Mouse (Mus musculus) thymus, postnatal 14 days (tissue): ENCODE measurements around the gene Lce1d.
A peak's percentile ranks its signal among the peaks of the same experiment; 100 is the strongest.

ENCODE experiments used
- DNase-seq: peaks from one replicate; pipeline ENCODE4 v3.0.0; 2021

Lce1d gene

GRCm38 (mm10) chr3:92687110-92687509 is at the start of gene Lce1d:
TSS of gene Lce1d (minus strand) at chr3:92687210.
- DNase-seq, result no peak

- no peak for DNase-seq
These were observed 35.6 kb upstream of the Lce1d start for GRCm38 (mm10) chr3:92722631-92723030.

GRCm38 (mm10) chr3:92720250-92720649 is 33.2 kb upstream of the Lce1d start, which contains the start of gene Lce1f:
TSS of gene Lce1f (minus strand) at chr3:92720350.
- no peak for DNase-seq

- DNase-seq, result no peak
These were observed 28.1 kb upstream of the Lce1d start for GRCm38 (mm10) chr3:92715122-92715521.

GRCm38 (mm10) chr3:92708974-92709373 is 22.0 kb upstream of the Lce1d start, which contains the start of gene Lce1e:
TSS of gene Lce1e (minus strand) at chr3:92709074.
- DNase-seq, result no peak

GRCm38 (mm10) chr3:92694613-92695012 is 7.6 kb upstream of the Lce1d start:
- no peak for DNase-seq

GRCm38 (mm10) chr3:92691688-92692087 is 4.7 kb upstream of the Lce1d start:
- DNase-seq, result no peak

- peak; percentile 32 for DNase-seq
These were observed 2.1 kb upstream of the Lce1d start for GRCm38 (mm10) chr3:92689154-92689553.

GRCm38 (mm10) chr3:92678947-92679346 is 8.1 kb downstream of the Lce1d start, which contains the start of gene Lce1c:
TSS of gene Lce1c (plus strand) at chr3:92679247.
- no peak for DNase-seq

GRCm38 (mm10) chr3:92670215-92670614 is 16.8 kb downstream of the Lce1d start, which contains the start of gene Lce1a2:
TSS of gene Lce1a2 (minus strand) at chr3:92670315.
- no peak for DNase-seq

- no peak for DNase-seq
These were observed 30.2 kb downstream of the Lce1d start, which contains the start of gene Lce1b for GRCm38 (mm10) chr3:92656826-92657225. TSS of gene Lce1b (minus strand) at chr3:92656926.

GRCm38 (mm10) chr3:92648207-92648606 is 38.8 kb downstream of the Lce1d start, which contains the start of gene Lce1a1:
TSS of gene Lce1a1 (minus strand) at chr3:92648307.
- no peak for DNase-seq

- DNase-seq, result no peak
These were observed 47.2 kb downstream of the Lce1d start for GRCm38 (mm10) chr3:92639854-92640253.

GRCm38 (mm10) chr3:92638653-92638991 is 48.4 kb downstream of the Lce1d start:
- no peak for DNase-seq

- no peak for DNase-seq
These were observed 49.0 kb downstream of the Lce1d start for GRCm38 (mm10) chr3:92637745-92638652.
